In genomic region chr10:61931678-61932077, GRCm38 (mm10) we compare ENCODE assay signal across 23 mouse cellular contexts. TPM values are rescaled to one million over a fixed set of nuclear protein-coding genes. Genes with fewer than 3 reads are reported as not detected.
DNase-seq lines count a peak whose midpoint lies in the region; ATAC-seq and TF ChIP-seq lines count a peak whose summit lies in the region.
"Had no signal": no experiment of that assay in that cellular context is flagged by ENCODE, and none has a peak within 500 bp of the region (broad histone marks: within the 10 kb centered on the region; RNA-seq: fewer than 3 reads in every experiment).

No protein-coding gene starts in this region.

- 47% methylated on average over 6 of the region's 6 CpGs for WGBS in heart, embryonic 12.5 days
- WGBS in heart, adult 2 months = 42% methylated on average over 6 of the region's 6 CpGs
- 25% methylated on average over 6 of the region's 6 CpGs for WGBS in kidney, embryonic 15.5 days

- no peak for DNase-seq in heart, adult 2 months
- DNase-seq in kidney, adult 18-20 months = no peak
- DNase-seq in embryo, embryonic 10.5 days (ENCODE audit: low spot score) = peak; percentile 20
- DNase-seq in left cerebral cortex, postnatal 36 days (ENCODE audit: low spot score in 2 of 2) = no peak
- DNase-seq: adrenal gland, postnatal 25 days; cerebellum, adult 11 months; cerebellum, postnatal 10 days; gastrocnemius, postnatal 14 days; layer of hippocampus, adult 9-11 months; lung, postnatal 10 days; midbrain, embryonic 14.5 days; right cerebral cortex, postnatal 14 days; spleen, adult 18-20 months; thymus, postnatal 25 days had no signal

- TF ChIP-seq EP300 in heart, adult 2 months (IDR thresholded peaks at IDR 0.05; ENCODE audit: insufficient read depth, low read depth, low read length) = no peak
- TF ChIP-seq EP300 in ES-Bruce4 (IDR thresholded peaks at IDR 0.05; ENCODE audit: insufficient read depth, low read depth, low read length) = peak; percentile 81

- no peak overlapping the region for H3K4me2 ChIP-seq in heart, embryonic 12.5 days
- no peak overlapping the region for H3K4me2 ChIP-seq in kidney, embryonic 15.5 days
- H3K4me2 ChIP-seq: forebrain, embryonic 15.5 days; liver, embryonic 11.5 days; neural tube, embryonic 13.5 days had no signal

- no peaks in the 10 kb centered on the region for H3K27me3 ChIP-seq in heart, embryonic 12.5 days (replicated peaks)
- no peaks in the 10 kb centered on the region; the same call in 1 of the 2 replicates for H3K27me3 ChIP-seq in heart, adult 2 months (ENCODE audit: control insufficient read depth, insufficient read depth, low read length)
- H3K27me3 ChIP-seq in kidney, embryonic 15.5 days = 0 out of 2 replicates have a peak, but pooled peaks cover 2% of the 10 kb centered on the region
- no peaks in the 10 kb centered on the region for H3K27me3 ChIP-seq in ES-Bruce4 (ENCODE audit: control insufficient read depth, insufficient read depth, low read length, poor library complexity, severe bottlenecking)

- H3K4me3 ChIP-seq in heart, embryonic 12.5 days = no peak overlapping the region
- H3K4me3 ChIP-seq in heart, adult 2 months = no peak overlapping the region
- H3K4me3 ChIP-seq in kidney, embryonic 15.5 days (replicated peaks) = no peak overlapping the region
- no peak overlapping the region for H3K4me3 ChIP-seq in ES-Bruce4 (ENCODE audit: low read depth, low read length)
- H3K4me3 ChIP-seq: forebrain, embryonic 15.5 days; left cerebral cortex, adult 2 months; megakaryocyte, embryonic 14.5 days; neural tube, embryonic 13.5 days had no signal

- no peaks in the 10 kb centered on the region for H3K79me2 ChIP-seq in heart, adult 2 months (replicated peaks; ENCODE audit: control insufficient read depth, insufficient read depth, low read length)

- intact Hi-C loops in heart, adult 2 months (cut with DNase I) = no loop called here
- intact Hi-C loops in left cerebral cortex, postnatal 36 days (cut with DNase I) = no loop called here

- no peak for TF ChIP-seq POLR2A in heart, adult 2 months (IDR thresholded peaks at IDR 0.05; ENCODE audit: insufficient read depth, low read depth, low read length)
- TF ChIP-seq POLR2A in ES-Bruce4 (IDR thresholded peaks at IDR 0.05; ENCODE audit: insufficient read depth, low read length) = no peak

- no peak for ATAC-seq in heart, embryonic 12.5 days (ENCODE audit: insufficient number of reproducible peaks, low FRiP score)
- ATAC-seq in kidney, embryonic 15.5 days (replicated peaks; ENCODE audit: low FRiP score) = no peak
- ATAC-seq: forebrain, embryonic 15.5 days had no signal

- no peak overlapping the region for H3K9ac ChIP-seq in heart, embryonic 12.5 days
- no peak overlapping the region for H3K9ac ChIP-seq in heart, adult 2 months (ENCODE audit: low read depth, low read length)
- no peak overlapping the region for H3K9ac ChIP-seq in kidney, embryonic 15.5 days
- H3K9ac ChIP-seq in ES-Bruce4 (ENCODE audit: low read depth, poor library complexity, severe bottlenecking) = no peak overlapping the region
- H3K9ac ChIP-seq: forebrain, embryonic 15.5 days; neural tube, embryonic 13.5 days had no signal

- TF ChIP-seq CTCF in heart, adult 2 months (IDR thresholded peaks at IDR 0.05) = no peak
- no peak for TF ChIP-seq CTCF in ES-Bruce4 (IDR thresholded peaks at IDR 0.05; ENCODE audit: low read depth, low read length)

- no peaks in the 10 kb centered on the region for H3K36me3 ChIP-seq in heart, embryonic 12.5 days
- H3K36me3 ChIP-seq in heart, adult 2 months (ENCODE audit: control insufficient read depth, insufficient read depth, low read length) = no peaks in the 10 kb centered on the region
- no peaks in the 10 kb centered on the region for H3K36me3 ChIP-seq in kidney, embryonic 15.5 days
- H3K36me3 ChIP-seq in ES-Bruce4 (ENCODE audit: control insufficient read depth, insufficient read depth, low read length, poor library complexity, severe bottlenecking) = no peaks in the 10 kb centered on the region
- H3K36me3 ChIP-seq: forebrain, embryonic 15.5 days; neural tube, embryonic 13.5 days had no signal

- peak overlapping the region; percentile 35; the same call in 1 of the 2 replicates for H3K27ac ChIP-seq in heart, embryonic 12.5 days (ENCODE audit: poor library complexity, severe bottlenecking)
- H3K27ac ChIP-seq in heart, adult 2 months = no peak overlapping the region
- H3K27ac ChIP-seq in kidney, embryonic 15.5 days = peak overlapping the region; percentile 25
- H3K27ac ChIP-seq in ES-Bruce4 (ENCODE audit: insufficient read depth, low read length) = peak overlapping the region; percentile 6
- H3K27ac ChIP-seq: forebrain, embryonic 15.5 days; left cerebral cortex, adult 2 months; neural tube, embryonic 13.5 days had no signal

- peaks cover 80% of the 10 kb centered on the region for H3K4me1 ChIP-seq in heart, embryonic 12.5 days (replicated peaks)
- H3K4me1 ChIP-seq in heart, adult 2 months (ENCODE audit: control insufficient read depth, insufficient read depth, low read length) = peaks cover 2% of the 10 kb centered on the region
- H3K4me1 ChIP-seq in kidney, embryonic 15.5 days = peaks cover 78% of the 10 kb centered on the region
- peaks cover 7% of the 10 kb centered on the region for H3K4me1 ChIP-seq in ES-Bruce4 (ENCODE audit: control insufficient read depth, insufficient read depth, low read length)

- 0 out of 2 replicates have a peak, but pooled peaks cover 4% of the 10 kb centered on the region for H3K9me3 ChIP-seq in heart, embryonic 12.5 days (replicated peaks)
- no peaks in the 10 kb centered on the region for H3K9me3 ChIP-seq in kidney, embryonic 15.5 days (replicated peaks)
- no peaks in the 10 kb centered on the region for H3K9me3 ChIP-seq in ES-Bruce4 (replicated peaks; ENCODE audit: control insufficient read depth, insufficient read depth, low read length, poor library complexity, severe bottlenecking)
- H3K9me3 ChIP-seq: forebrain, embryonic 15.5 days; neural tube, embryonic 13.5 days had no signal

RNA-seq across cellular contexts. Expression of gene Col13a1, which starts 47.2 kb away (rescaled TPM):
- 20.6 and 24.2 TPM in 2 replicates for polyA plus RNA-seq in heart, embryonic 12.5 days (2016; fragmentation: Nextera tagmentation; extraction: Ambion mirVana)
- total RNA-seq in heart, adult 2 months (2021) = under 1 TPM; 0.34 to 0.45 TPM
- 0.43 and 0.44 TPM in 2 replicates for polyA plus RNA-seq in heart, adult 2 months (2012; rRNA removed)
- 6.0 and 6.8 TPM in 2 replicates for polyA plus RNA-seq in kidney, embryonic 15.5 days (2015; fragmentation: Nextera tagmentation; extraction: Ambion mirVana)
- polyA plus RNA-seq in ES-Bruce4 (2011; ENCODE audit: insufficient read depth, insufficient read length, low read depth, missing spikeins) = 0.59 and 1.0 TPM in 2 replicates
- total RNA-seq in left cerebral cortex, postnatal 36 days (2021) = 1 to 10 TPM in 1 of 2 experiments, under 1 TPM in 1; 0.88 to 1.2 TPM
- polyA plus RNA-seq: C2C12 had no signal
